Mouse (Mus musculus): ENCODE measurements around the gene Appbp2.

DNA sequence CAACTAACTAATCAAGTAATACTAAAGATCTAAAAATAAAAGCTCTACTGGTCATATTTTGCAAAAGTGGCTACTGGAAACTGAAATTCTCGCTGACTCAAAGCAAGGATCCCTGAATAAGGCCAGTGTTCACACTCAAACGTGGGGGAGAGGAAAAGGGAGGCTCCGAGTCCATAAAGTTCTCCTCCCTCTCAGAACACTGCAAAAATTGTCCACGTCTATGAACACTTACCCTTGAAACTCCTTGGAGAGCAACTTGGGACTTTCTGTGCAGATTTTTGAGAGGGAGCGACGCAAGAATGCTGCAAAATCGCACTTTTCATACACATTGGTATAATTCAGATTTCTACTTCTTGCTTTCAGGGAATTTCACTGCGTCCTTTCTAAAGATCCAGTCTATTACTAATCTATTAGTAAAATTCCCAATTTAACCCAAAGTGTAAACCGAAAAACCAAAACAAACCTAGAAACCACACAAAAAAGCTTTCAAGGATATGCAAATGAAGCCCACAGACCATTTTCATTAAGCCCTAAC is 1.2 kb downstream of the Appbp2 start:
- TF ChIP-seq NANOG (IDR thresholded peaks at IDR 0.05; ENCODE audit: borderline replicate concordance, low read length) = no peak
- TF ChIP-seq CTCF (conservative IDR thresholded peaks at IDR 0.05; ENCODE audit: low read length) = no peak

Measured in E14TG2a.4 (cell line).